Mouse (Mus musculus) layer of hippocampus, adult 9-11 months (tissue): ENCODE measurements at regions not wholly inside any gene's neighbourhood (a gene's known extent, or its start where the extent isn't known, plus 50 kb on each side); places are given as distances from the start of the nearest gene placed in this dataset.

ENCODE experiments used
- DNase-seq: peaks from one replicate; pipeline ENCODE4 v3.0.0; 2022

GRCm38 (mm10) chr2:50827097-50827496 lies 321.8 kb downstream of the Rnd3 start:
- DNase-seq, result no peak

GRCm38 (mm10) chr2:50826537-50826936 lies 322.4 kb downstream of the Rnd3 start:
- no peak for DNase-seq

- no peak for DNase-seq
Observed at GRCm38 (mm10) chr2:50825626-50826025, 323.3 kb downstream of the Rnd3 start.

- DNase-seq, result no peak
Observed at GRCm38 (mm10) chr2:50824782-50825181, 324.1 kb downstream of the Rnd3 start.

- DNase-seq, result no peak
Observed at GRCm38 (mm10) chr2:50822738-50823137, 326.2 kb downstream of the Rnd3 start.

GRCm38 (mm10) chr2:50819305-50819665 lies 329.6 kb downstream of the Rnd3 start:
- DNase-seq, result no peak

GRCm38 (mm10) chr2:50818557-50819304 lies 330.2 kb downstream of the Rnd3 start:
- no peak for DNase-seq

- DNase-seq, result no peak
Observed at GRCm38 (mm10) chr2:50816364-50816763, 332.5 kb downstream of the Rnd3 start.

GRCm38 (mm10) chr2:50815541-50815940 lies 333.4 kb downstream of the Rnd3 start:
- no peak for DNase-seq

- DNase-seq, result no peak
Observed at GRCm38 (mm10) chr2:50813568-50814461, 335.1 kb downstream of the Rnd3 start.

GRCm38 (mm10) chr2:50812296-50812695 lies 336.6 kb downstream of the Rnd3 start:
- no peak for DNase-seq

GRCm38 (mm10) chr2:50810336-50811066 lies 338.4 kb downstream of the Rnd3 start:
- no peak for DNase-seq

GRCm38 (mm10) chr2:50809823-50810222 lies 339.1 kb downstream of the Rnd3 start:
- DNase-seq, result no peak

- no peak for DNase-seq
Observed at GRCm38 (mm10) chr2:50807162-50807960, 341.6 kb downstream of the Rnd3 start.

GRCm38 (mm10) chr2:50805645-50806044 lies 343.3 kb downstream of the Rnd3 start:
- DNase-seq, result no peak

GRCm38 (mm10) chr2:50796087-50796486 lies 352.8 kb downstream of the Rnd3 start:
- DNase-seq, result no peak

- no peak for DNase-seq
Observed at GRCm38 (mm10) chr2:50793616-50794015, 355.3 kb downstream of the Rnd3 start.

- DNase-seq, result no peak
Observed at GRCm38 (mm10) chr2:50793067-50793466, 355.8 kb downstream of the Rnd3 start.

- DNase-seq, result no peak
Observed at GRCm38 (mm10) chr2:50789051-50789651, 359.8 kb downstream of the Rnd3 start.

GRCm38 (mm10) chr2:50772101-50772500 lies 376.8 kb downstream of the Rnd3 start:
- no peak for DNase-seq

- no peak for DNase-seq
Observed at GRCm38 (mm10) chr2:50759016-50759415, 389.9 kb downstream of the Rnd3 start.
